Mouse (Mus musculus) frontal cortex, postnatal 25 days (tissue): ENCODE measurements around the gene Klhl40.

ENCODE experiments used
- DNase-seq, 2 experiments: peaks; one replicate each; pipeline ENCODE4 v3.0.0; 2022; ENCODE audit warnings: low spot score in 2 of 2

Klhl40 gene

GRCm38 (mm10) chr9:121778066-121778624, 738 bp downstream of the Klhl40 start:
- DNase-seq = peak in 1 of 2 experiments; percentile 60

- DNase-seq = no peak
Measured at GRCm38 (mm10) chr9:121784801-121785200, 7.4 kb downstream of the Klhl40 start.

- DNase-seq = no peak
Measured at GRCm38 (mm10) chr9:121785261-121785660, 7.9 kb downstream of the Klhl40 start.

- DNase-seq = no peak
Measured at GRCm38 (mm10) chr9:121786359-121786758, 9.0 kb downstream of the Klhl40 start.

- no peak for DNase-seq
Measured at GRCm38 (mm10) chr9:121791206-121791605, 13.8 kb downstream of the Klhl40 start.

- DNase-seq = no peak
Measured at GRCm38 (mm10) chr9:121791757-121792521, 14.5 kb downstream of the Klhl40 start, which contains the start of gene Hhatl. TSS of gene Hhatl (minus strand) at chr9:121792507.

- DNase-seq = no peak
Measured at GRCm38 (mm10) chr9:121794972-121795539, 17.6 kb downstream of the Klhl40 start.

- no peak for DNase-seq
Measured at GRCm38 (mm10) chr9:121797722-121798121, 20.3 kb downstream of the Klhl40 start.

GRCm38 (mm10) chr9:121798887-121799520, 21.6 kb downstream of the Klhl40 start:
- DNase-seq = no peak

GRCm38 (mm10) chr9:121802747-121803146, 25.3 kb downstream of the Klhl40 start:
- DNase-seq = no peak

GRCm38 (mm10) chr9:121807546-121807945, 30.1 kb downstream of the Klhl40 start:
- no peak for DNase-seq

- no peak for DNase-seq
Measured at GRCm38 (mm10) chr9:121807947-121808346, 30.5 kb downstream of the Klhl40 start.

GRCm38 (mm10) chr9:121808511-121808910, 31.1 kb downstream of the Klhl40 start:
- DNase-seq = no peak

- DNase-seq = peak in 1 of 2 experiments; percentile 57
Measured at GRCm38 (mm10) chr9:121810081-121810821, 32.8 kb downstream of the Klhl40 start.

GRCm38 (mm10) chr9:121815183-121815582, 37.8 kb downstream of the Klhl40 start:
- DNase-seq = no peak

GRCm38 (mm10) chr9:121819073-121819770, 41.8 kb downstream of the Klhl40 start:
- DNase-seq = no peak

GRCm38 (mm10) chr9:121819771-121820471, 42.5 kb downstream of the Klhl40 start:
- no peak for DNase-seq

GRCm38 (mm10) chr9:121820765-121821164, 43.4 kb downstream of the Klhl40 start:
- no peak for DNase-seq

GRCm38 (mm10) chr9:121822585-121822991, 45.2 kb downstream of the Klhl40 start:
- no peak for DNase-seq

- no peak for DNase-seq
Measured at GRCm38 (mm10) chr9:121823051-121823450, 45.6 kb downstream of the Klhl40 start.
